Mouse (Mus musculus) kidney, adult 2 months (tissue): ENCODE results near the gene Azin2.

Source experiments
- CTCF ChIP-seq: fragments of 200-500 bp; conservative IDR thresholded peaks from 2 replicates; pipeline ENCODE4 v1.5.1; 2011; ENCODE audit warnings: low read depth, mild to moderate bottlenecking, control low read depth, low read length, moderate library complexity, mixed read lengths; ENCODE audit not compliant: insufficient read depth, insufficient read length
- POLR2A ChIP-seq: fragments of 200-500 bp; IDR thresholded peaks from one replicate; pipeline ENCODE4 v1.6.1; 2011; ENCODE audit warnings: low read depth, low read length, control low read depth

DNA sequence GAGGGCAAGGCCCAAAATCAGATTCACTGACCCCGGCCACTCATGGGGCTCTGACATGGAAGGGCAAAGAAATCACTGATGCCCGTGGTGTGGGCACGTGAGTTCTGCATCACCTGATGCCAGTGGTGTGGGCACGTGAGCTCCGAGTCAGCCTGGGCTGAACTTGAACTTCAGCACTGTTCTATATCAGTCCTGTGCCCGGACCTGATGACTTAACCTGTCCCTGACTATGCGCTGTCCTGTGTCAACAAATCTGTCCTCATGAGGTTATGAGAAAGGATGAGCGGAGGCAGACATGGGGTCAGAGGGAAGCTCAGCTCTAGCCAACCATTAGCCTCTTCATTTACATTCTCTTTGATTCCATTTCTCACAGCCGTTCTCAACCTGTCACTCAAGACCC lies 15.5 kb downstream of the Azin2 start:
- TF ChIP-seq CTCF (no peak), POLR2A (no peak)
